Mouse (Mus musculus): Measurements from ENCODE around the gene Tdrd9.

GRCm38 (mm10) chr12:112012511-112013270 is 41.3 kb downstream of the Tdrd9 start:
- TF ChIP-seq POLR2A (IDR thresholded peaks at IDR 0.05; ENCODE audit: insufficient read depth, low read depth, low read length) (no peak), CTCF (IDR thresholded peaks at IDR 0.05) (no peak), EP300 (IDR thresholded peaks at IDR 0.05; ENCODE audit: insufficient read depth, low read depth, low read length) (no peak)
